Comparison of ENCODE assay signal across 9 mouse cellular contexts in genomic region chr3:159884802-159885201, GRCm38 (mm10). TPM values are rescaled to one million over a fixed set of nuclear protein-coding genes. Genes with fewer than 3 reads are reported as not detected.
A peak's percentile ranks its signal among the peaks of the same experiment; 100 is the strongest.
DNase-seq lines count a peak whose midpoint lies in the region; ATAC-seq and TF ChIP-seq lines count a peak whose summit lies in the region.
"Had no signal": no experiment of that assay in that cellular context is flagged by ENCODE, and none has a peak within 500 bp of the region (broad histone marks: within the 10 kb centered on the region; RNA-seq: fewer than 3 reads in every experiment).

No protein-coding gene starts in this region.

- no peaks in the 10 kb centered on the region for H3K27me3 ChIP-seq in heart, embryonic 12.5 days (replicated peaks)
- no peaks in the 10 kb centered on the region for H3K27me3 ChIP-seq in heart, postnatal 0 days (ENCODE audit: control insufficient read depth, insufficient read depth, low read length)
- H3K27me3 ChIP-seq in midbrain, embryonic 14.5 days (ENCODE audit: control insufficient read depth, insufficient read depth, low read length): no peaks in the 10 kb centered on the region

- H3K4me2 ChIP-seq in heart, embryonic 12.5 days: peak overlapping the region; percentile 38
- no peak overlapping the region for H3K4me2 ChIP-seq in heart, postnatal 0 days (ENCODE audit: low read depth, low read length)
- no peak overlapping the region for H3K4me2 ChIP-seq in midbrain, embryonic 14.5 days (ENCODE audit: low read length)
- H3K4me2 ChIP-seq: liver, embryonic 11.5 days had no signal

- TF ChIP-seq EP300 in heart, postnatal 0 days (IDR thresholded peaks at IDR 0.05; ENCODE audit: low read depth): no peak

- no peak overlapping the region for H3K4me3 ChIP-seq in heart, embryonic 12.5 days
- no peak overlapping the region for H3K4me3 ChIP-seq in cortical plate, adult 2 months (ENCODE audit: insufficient read depth, low read length)
- no peak overlapping the region for H3K4me3 ChIP-seq in heart, postnatal 0 days (ENCODE audit: low read depth, low read length)
- no peak overlapping the region for H3K4me3 ChIP-seq in midbrain, embryonic 14.5 days (replicated peaks; ENCODE audit: low read depth, low read length)

- H3K27ac ChIP-seq in heart, embryonic 12.5 days (ENCODE audit: poor library complexity, severe bottlenecking): peak overlapping the region; percentile 88
- peak overlapping the region; percentile 60; the same call in 1 of the 2 replicates for H3K27ac ChIP-seq in cortical plate, adult 2 months (ENCODE audit: insufficient read depth, low read length)
- H3K27ac ChIP-seq in heart, postnatal 0 days (ENCODE audit: low read depth): peak overlapping the region; percentile 77
- peak overlapping the region; percentile 33 for H3K27ac ChIP-seq in midbrain, embryonic 14.5 days (replicated peaks; ENCODE audit: low read depth, low read length)

- no peaks in the 10 kb centered on the region for H3K36me3 ChIP-seq in heart, embryonic 12.5 days
- no peaks in the 10 kb centered on the region for H3K36me3 ChIP-seq in heart, postnatal 0 days (replicated peaks; ENCODE audit: control insufficient read depth, insufficient read depth, low read length)
- H3K36me3 ChIP-seq in midbrain, embryonic 14.5 days (ENCODE audit: control insufficient read depth, insufficient read depth, low read length): no peaks in the 10 kb centered on the region

- TF ChIP-seq CTCF in cortical plate, adult 2 months (IDR thresholded peaks at IDR 0.05; ENCODE audit: extremely low read depth, insufficient read depth, low read length): no peak
- no peak for TF ChIP-seq CTCF in heart, postnatal 0 days (IDR thresholded peaks at IDR 0.05; ENCODE audit: low read depth)

- H3K9me3 ChIP-seq in heart, embryonic 12.5 days (replicated peaks): no peaks in the 10 kb centered on the region
- no peaks in the 10 kb centered on the region for H3K9me3 ChIP-seq in heart, postnatal 0 days (replicated peaks; ENCODE audit: control insufficient read depth, low read length)
- H3K9me3 ChIP-seq in midbrain, embryonic 14.5 days (ENCODE audit: control insufficient read depth, low read length): no peaks in the 10 kb centered on the region

- TF ChIP-seq POLR2A in cortical plate, adult 2 months (IDR thresholded peaks at IDR 0.05; ENCODE audit: extremely low read depth, insufficient read depth, low read length): no peak

- peaks cover 31% of the 10 kb centered on the region for H3K4me1 ChIP-seq in heart, embryonic 12.5 days (replicated peaks)
- H3K4me1 ChIP-seq in cortical plate, adult 2 months (ENCODE audit: control insufficient read depth, insufficient read depth, low read length): peaks cover 6% of the 10 kb centered on the region
- H3K4me1 ChIP-seq in heart, postnatal 0 days (ENCODE audit: control insufficient read depth, insufficient read depth): peaks cover 19% of the 10 kb centered on the region
- H3K4me1 ChIP-seq in midbrain, embryonic 14.5 days (ENCODE audit: control insufficient read depth, insufficient read depth, low read length): peaks cover 9% of the 10 kb centered on the region

- ATAC-seq in heart, embryonic 12.5 days (ENCODE audit: insufficient number of reproducible peaks, low FRiP score): peak; percentile 56; the same call in 1 of the 2 replicates
- no peak for ATAC-seq in heart, postnatal 0 days (ENCODE audit: insufficient read depth, low read depth)
- no peak for ATAC-seq in midbrain, embryonic 14.5 days (ENCODE audit: low FRiP score, low TSS enrichment)

- no peak overlapping the region for H3K9ac ChIP-seq in heart, embryonic 12.5 days
- H3K9ac ChIP-seq in heart, postnatal 0 days (replicated peaks; ENCODE audit: low read depth, low read length): no peak overlapping the region
- no peak overlapping the region for H3K9ac ChIP-seq in midbrain, embryonic 14.5 days (replicated peaks; ENCODE audit: low read length)

- no peak for DNase-seq in heart, adult 8-10 months (ENCODE audit: low spot score)
- DNase-seq in heart, postnatal 0 days (ENCODE audit: low spot score): no peak
- DNase-seq in midbrain, embryonic 14.5 days: peak; percentile 11
- no peak for DNase-seq in right cerebral cortex, adult 2 months (ENCODE audit: low spot score in 2 of 2)
- DNase-seq in urinary bladder, postnatal 4 days (ENCODE audit: low spot score in 2 of 2): no peak
- DNase-seq in retina, embryonic 14.5 days (ENCODE audit: low spot score): no peak

RNA-seq across cellular contexts. Expression of gene Wls, which starts 45.3 kb away (rescaled TPM):
- 148 and 153 TPM in 2 replicates for polyA plus RNA-seq in heart, embryonic 12.5 days (2016; fragmentation: Nextera tagmentation; extraction: Ambion mirVana)
- total RNA-seq in heart, adult 8-10 months (2022): 10 to 100 TPM; 33.5 to 43.9 (median 43.0) TPM
- 29.7 and 32.2 TPM in 2 replicates for polyA plus RNA-seq in cortical plate, adult 2 months (2012; rRNA removed)
- total RNA-seq in heart, postnatal 0 days (2014; rRNA removed; ENCODE audit: low replicate concordance): 95.1 and 105 TPM in 2 replicates
- polyA plus RNA-seq in heart, postnatal 0 days (2015; fragmentation: Nextera tagmentation; extraction: Ambion mirVana): 99.4 and 106 TPM in 2 replicates
- polyA plus RNA-seq in midbrain, embryonic 14.5 days (2014; fragmentation: Nextera tagmentation; extraction: Ambion mirVana): 59.5 and 104 TPM in 2 replicates

Comparison
In these comparisons a context has a peak if more than half of its experiments do, and no peak if none do; other contexts are left out.
1. H3K27ac ChIP-seq: peak in every context shown above with its lines; median percentile 88 in heart, embryonic 12.5 days; 77 in heart, postnatal 0 days; 60 in cortical plate, adult 2 months; 33 in midbrain, embryonic 14.5 days.